Mouse (Mus musculus) liver, postnatal 0 days (tissue): ENCODE measurements at regions not wholly inside any gene's neighbourhood (a gene's known extent, or its start where the extent isn't known, plus 50 kb on each side); places are given as distances from the start of the nearest gene placed in this dataset.

Experiments
- ATAC-seq: fragments of 200-750 bp; cut with Nextera tagmentation; 2 replicates; pipeline ENCODE4 v1.8.0; 2017; ENCODE audit warnings: mild to moderate bottlenecking, moderate library complexity
- DNase-seq: peaks from one replicate; pipeline ENCODE4 v3.0.0-alpha.2; 2016
- H3K27ac ChIP-seq: fragments of 300-500 bp; sonication (generic); 2 replicates; pipeline ENCODE4 v1.5.1; 2014; ENCODE audit warnings: antibody characterized with exemption, moderate library complexity, mild to moderate bottlenecking, low read depth
- H3K27me3 ChIP-seq: fragments of 300-500 bp; sonication (generic); 2 replicates; pipeline ENCODE4 v1.6.1; 2014; ENCODE audit warnings: low read length, control low read depth, mixed read lengths; ENCODE audit not compliant: insufficient read depth
- H3K36me3 ChIP-seq: fragments of 300-500 bp; sonication (generic); replicated peaks from 2 replicates; pipeline ENCODE4 v1.6.1; 2014; ENCODE audit warnings: mild to moderate bottlenecking, control low read depth, low read length, moderate library complexity, mixed read lengths; ENCODE audit not compliant: insufficient read depth
- H3K4me1 ChIP-seq: fragments of 300-500 bp; sonication (generic); 2 replicates; pipeline ENCODE4 v1.6.1; 2014; ENCODE audit warnings: antibody characterized with exemption, mild to moderate bottlenecking, control low read depth; ENCODE audit not compliant: insufficient read depth
- H3K4me2 ChIP-seq: fragments of 300-500 bp; sonication (generic); 2 replicates; pipeline ENCODE4 v1.6.1; 2014; ENCODE audit warnings: low read depth, mild to moderate bottlenecking, low read length, moderate library complexity, mixed read lengths
- H3K4me3 ChIP-seq: fragments of 300-500 bp; sonication (generic); 2 replicates; pipeline ENCODE4 v1.5.1; 2014; ENCODE audit warnings: low read depth, low read length
- H3K9ac ChIP-seq: fragments of 300-500 bp; sonication (generic); replicated peaks from 2 replicates; pipeline ENCODE4 v1.6.1; 2014; ENCODE audit warnings: mild to moderate bottlenecking, moderate library complexity
- H3K9me3 ChIP-seq: fragments of 300-500 bp; sonication (generic); 2 replicates; pipeline ENCODE4 v1.6.1; 2016; ENCODE audit warnings: mild to moderate bottlenecking, control low read depth, low read length, mixed read lengths
- CTCF ChIP-seq: sonication (generic); IDR thresholded peaks from 2 replicates; pipeline ENCODE4 v1.5.1; 2016; ENCODE audit warnings: antibody characterized with exemption, low read depth
- EP300 ChIP-seq: IDR thresholded peaks from 2 replicates; pipeline ENCODE4 v1.6.1; 2016; ENCODE audit warnings: antibody characterized with exemption, low read depth, mild to moderate bottlenecking
- WGBS: fragments of 180-500 bp; shearing (Covaris S2); extraction: QIAGEN DNeasy Blood & Tissue Kit; methylation state at CpG from one replicate; pipeline ENCODE4 v1.1.7; 2014; ENCODE audit not compliant: insufficient replicate concordance; 5-methylcytosine and 5-hydroxymethylcytosine counted together

DNA sequence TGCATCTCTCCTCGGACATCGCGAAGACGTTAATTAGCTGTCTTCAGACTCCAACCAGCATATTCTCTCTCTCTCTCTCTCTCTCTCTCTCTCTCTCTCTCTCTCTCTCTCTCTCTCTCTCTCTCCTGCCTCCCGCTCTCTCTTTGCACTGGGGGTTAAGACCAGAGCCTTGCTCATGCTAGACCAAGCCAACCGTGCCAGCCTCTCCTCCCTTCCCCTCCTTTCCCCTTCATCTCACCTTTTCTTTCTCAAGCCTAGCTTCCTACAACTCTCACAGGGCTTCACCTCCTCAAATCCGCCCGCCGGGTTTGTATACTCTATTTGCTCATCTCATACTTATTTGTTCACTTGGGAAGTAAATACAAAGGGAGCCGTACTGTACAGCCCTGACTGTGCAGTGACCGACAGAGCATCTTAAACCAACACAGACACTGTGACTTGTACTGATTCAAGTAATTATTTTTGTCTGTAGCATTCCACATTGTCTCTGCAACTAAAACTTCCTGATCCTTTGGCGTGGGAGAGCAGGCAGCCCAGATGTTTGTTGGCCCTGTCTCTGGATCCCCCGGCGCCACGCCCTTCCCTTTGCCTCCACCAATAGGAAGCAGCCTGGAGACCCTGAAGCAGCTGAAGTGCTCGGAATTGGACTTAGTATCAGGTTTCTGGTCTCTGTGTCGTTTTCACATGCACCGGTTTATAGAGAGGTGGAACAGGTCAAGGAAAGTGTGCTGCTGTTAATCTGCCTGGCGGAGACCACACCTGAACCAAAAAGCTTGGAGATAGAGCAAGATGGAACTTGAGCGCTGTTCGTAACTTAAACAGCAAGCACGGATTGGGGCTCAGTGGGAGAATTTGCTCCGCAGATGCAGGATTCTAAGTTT lies 145.1 kb downstream of the Sox2 start:
- no peak for TF ChIP-seq EP300
- no peak for TF ChIP-seq CTCF
- Histone ChIP-seq H3K9me3 (no peaks in the 10 kb centered on the region), H3K36me3 (no peaks in the 10 kb centered on the region), H3K27ac (no peak overlapping the region), H3K9ac (no peak overlapping the region), H3K4me3 (no peak overlapping the region), H3K4me1 (no peaks in the 10 kb centered on the region), H3K27me3 (no peaks in the 10 kb centered on the region), H3K4me2 (no peak overlapping the region)
- 23% methylated on average over 23 of the region's 23 CpGs for WGBS
- no peak for ATAC-seq
- no peak for DNase-seq

DNA sequence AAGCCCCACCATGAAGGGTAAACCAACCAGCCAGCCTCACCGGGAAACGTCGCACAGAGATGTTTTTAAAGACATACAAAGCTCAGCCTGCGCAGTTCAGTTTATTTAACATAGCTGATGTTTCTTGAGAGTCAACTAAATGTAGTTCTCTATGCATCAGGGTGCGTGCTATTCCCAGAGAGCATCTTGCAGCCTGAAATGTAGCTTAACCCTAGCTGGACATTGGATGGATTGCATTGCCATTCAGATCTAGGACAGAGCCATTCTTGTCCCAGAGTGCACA lies 145.7 kb downstream of the Sox2 start:
- H3K9me3 ChIP-seq: no peaks in the 10 kb centered on the region
- no peaks in the 10 kb centered on the region for H3K36me3 ChIP-seq
- no peak overlapping the region for H3K4me2 ChIP-seq
- WGBS: 10% methylated on average over 5 of the region's 5 CpGs
- ATAC-seq (no peak), DNase-seq (no peak)
- no peak overlapping the region for H3K9ac ChIP-seq
- H3K4me1 ChIP-seq: no peaks in the 10 kb centered on the region
- no peak overlapping the region for H3K4me3 ChIP-seq
- no peak for TF ChIP-seq EP300
- TF ChIP-seq CTCF: no peak
- no peak overlapping the region for H3K27ac ChIP-seq
- no peaks in the 10 kb centered on the region for H3K27me3 ChIP-seq

DNA sequence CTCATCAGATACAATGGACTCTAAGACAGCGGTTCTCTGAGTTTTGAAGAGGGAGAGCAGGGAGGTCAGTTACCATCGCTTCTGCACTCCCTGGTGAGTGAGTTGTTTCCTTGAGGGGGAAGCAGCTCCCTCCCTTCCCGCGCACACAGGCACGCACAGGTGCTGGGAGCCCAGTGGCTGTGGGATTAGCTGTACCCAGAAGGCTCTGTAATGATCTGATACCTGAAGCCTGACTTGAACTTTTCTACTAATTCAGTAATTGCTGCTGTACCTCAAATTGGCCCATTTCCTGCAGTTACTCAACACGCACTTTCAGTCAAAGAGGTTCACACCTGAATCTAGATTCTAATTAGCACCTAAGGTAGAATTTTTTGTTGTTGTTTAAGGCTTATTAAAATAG lies 158.6 kb downstream of the Sox2 start:
- H3K4me2 ChIP-seq: no peak overlapping the region
- H3K9me3 ChIP-seq: no peaks in the 10 kb centered on the region
- no peaks in the 10 kb centered on the region for H3K27me3 ChIP-seq
- no peaks in the 10 kb centered on the region for H3K4me1 ChIP-seq
- ATAC-seq (no peak), DNase-seq (no peak)
- no peaks in the 10 kb centered on the region for H3K36me3 ChIP-seq
- no peak for TF ChIP-seq EP300
- TF ChIP-seq CTCF: no peak
- no peak overlapping the region for H3K4me3 ChIP-seq
- WGBS: 19% methylated on average over 6 of the region's 6 CpGs
- H3K27ac ChIP-seq: no peak overlapping the region
- no peak overlapping the region for H3K9ac ChIP-seq

DNA sequence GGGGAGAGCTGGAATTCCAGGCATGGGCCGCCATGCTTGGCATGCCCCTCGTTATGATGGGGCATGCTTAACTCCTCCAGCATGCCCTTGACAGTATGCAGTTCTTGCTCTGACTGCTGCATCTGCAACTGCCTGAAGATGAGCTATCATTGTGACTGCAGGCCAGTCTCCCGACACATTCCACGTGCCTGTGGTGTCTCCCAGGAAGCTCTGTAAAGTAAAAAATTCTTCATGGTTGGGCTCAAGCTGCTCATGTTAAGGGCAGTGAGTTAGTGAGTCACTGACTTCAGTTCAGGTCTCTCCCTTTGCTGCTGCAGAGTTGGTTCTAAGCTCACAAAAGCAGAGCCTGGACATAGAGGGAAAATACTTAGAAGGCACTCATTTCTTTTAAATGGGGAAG lies 161.5 kb downstream of the Sox2 start:
- DNase-seq (no peak), ATAC-seq (no peak)
- 63% methylated on average over 4 of the region's 4 CpGs for WGBS
- Histone ChIP-seq H3K9me3 (no peaks in the 10 kb centered on the region), H3K36me3 (no peaks in the 10 kb centered on the region), H3K27ac (no peak overlapping the region), H3K4me2 (no peak overlapping the region), H3K4me3 (no peak overlapping the region), H3K9ac (no peak overlapping the region), H3K4me1 (no peaks in the 10 kb centered on the region), H3K27me3 (no peaks in the 10 kb centered on the region)
- TF ChIP-seq EP300 (no peak), CTCF (no peak)

DNA sequence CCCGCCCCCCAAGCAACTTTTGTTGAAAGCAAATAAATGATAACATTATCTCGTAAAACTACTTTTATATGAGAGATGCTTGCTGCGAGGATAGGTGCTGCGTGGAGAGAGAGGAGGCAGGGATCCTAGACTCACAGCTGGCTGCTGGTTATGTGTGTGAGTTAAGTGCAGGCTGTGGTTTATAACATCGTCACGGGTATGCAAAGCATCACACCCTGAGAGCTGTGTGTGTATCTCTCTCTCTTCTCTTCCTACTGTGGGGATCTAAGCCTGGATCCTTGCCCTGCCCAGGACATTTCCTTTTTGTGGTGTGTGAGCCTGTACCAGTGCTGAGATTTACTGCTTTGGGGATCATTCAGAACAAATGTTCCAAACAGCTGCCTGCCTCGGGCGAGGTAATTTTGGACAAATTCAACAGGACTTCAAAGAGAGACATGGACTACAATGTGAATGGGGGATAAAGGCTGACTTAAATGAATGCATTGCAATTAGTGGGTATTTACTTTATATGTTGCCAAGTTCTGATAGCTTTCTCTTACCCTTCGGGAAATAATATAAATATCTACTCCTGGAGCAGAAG lies 162.9 kb downstream of the Sox2 start:
- DNase-seq (no peak), ATAC-seq (no peak)
- no peaks in the 10 kb centered on the region for H3K36me3 ChIP-seq
- no peaks in the 10 kb centered on the region for H3K4me1 ChIP-seq
- H3K4me2 ChIP-seq: no peak overlapping the region
- H3K4me3 ChIP-seq: no peak overlapping the region
- no peak for TF ChIP-seq EP300
- no peaks in the 10 kb centered on the region for H3K27me3 ChIP-seq
- H3K9ac ChIP-seq: no peak overlapping the region
- 64% methylated on average over 9 of the region's 9 CpGs for WGBS
- no peaks in the 10 kb centered on the region for H3K9me3 ChIP-seq
- no peak overlapping the region for H3K27ac ChIP-seq

DNA sequence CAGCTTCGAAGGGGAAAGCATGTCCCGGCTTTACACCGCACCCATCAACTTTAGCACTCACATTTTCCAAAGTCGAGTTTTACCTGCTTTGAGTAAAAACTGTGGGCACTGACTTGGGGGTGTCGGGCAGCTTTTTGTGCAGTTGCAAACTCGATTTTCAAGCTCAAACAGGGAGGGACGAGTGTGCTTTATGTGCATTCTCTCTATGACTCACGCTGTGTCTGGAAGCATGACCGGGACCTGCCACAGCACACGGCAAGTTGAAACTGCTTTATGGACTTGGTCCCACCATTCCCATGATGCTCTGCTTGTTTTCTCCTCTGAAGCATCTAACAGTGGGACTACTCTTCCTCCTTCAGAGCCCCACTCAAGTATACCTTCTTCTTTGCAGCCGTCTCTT lies 174.8 kb downstream of the Sox2 start:
- no peaks in the 10 kb centered on the region for H3K27me3 ChIP-seq
- H3K9ac ChIP-seq: no peak overlapping the region
- 72% methylated on average over 11 of the region's 11 CpGs for WGBS
- H3K4me3 ChIP-seq: no peak overlapping the region
- no peak overlapping the region for H3K27ac ChIP-seq
- no peak for DNase-seq
- H3K9me3 ChIP-seq: no peaks in the 10 kb centered on the region
- no peaks in the 10 kb centered on the region for H3K36me3 ChIP-seq
- no peak for TF ChIP-seq CTCF
- TF ChIP-seq EP300: no peak
- ATAC-seq: no peak
- no peak overlapping the region for H3K4me2 ChIP-seq
- H3K4me1 ChIP-seq: no peaks in the 10 kb centered on the region

DNA sequence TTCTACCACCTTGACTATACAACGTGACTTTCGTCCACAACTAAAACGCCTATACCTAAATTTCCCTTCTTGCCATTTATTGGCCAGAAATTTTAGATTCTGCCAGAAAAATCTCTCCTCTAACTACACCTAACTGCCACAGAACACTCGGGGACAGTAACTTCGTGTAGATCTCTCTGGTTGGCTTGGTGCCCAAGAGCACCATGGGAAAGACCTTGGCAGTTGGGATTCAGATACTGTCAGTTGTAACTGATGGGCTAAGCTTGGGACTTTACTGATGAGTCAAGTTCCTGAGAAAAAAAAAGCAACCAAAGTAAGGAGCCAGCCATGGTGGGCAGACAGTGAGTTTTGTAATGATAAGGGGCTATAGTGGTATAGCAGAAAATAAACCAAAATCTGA lies 176.2 kb downstream of the Sox2 start:
- H3K4me3 ChIP-seq: no peak overlapping the region
- H3K27ac ChIP-seq: no peak overlapping the region
- H3K4me2 ChIP-seq: no peak overlapping the region
- H3K9me3 ChIP-seq: no peaks in the 10 kb centered on the region
- H3K9ac ChIP-seq: no peak overlapping the region
- H3K27me3 ChIP-seq: no peaks in the 10 kb centered on the region
- DNase-seq (no peak), ATAC-seq (no peak)
- H3K4me1 ChIP-seq: no peaks in the 10 kb centered on the region
- H3K36me3 ChIP-seq: no peaks in the 10 kb centered on the region
- WGBS: 74% methylated on average over 5 of the region's 5 CpGs
- TF ChIP-seq CTCF (no peak), EP300 (no peak)
